Mouse (Mus musculus): Measurements from ENCODE around the gene Scn3b. TPM values are rescaled to one million over a fixed set of nuclear protein-coding genes. Genes with fewer than 3 reads are reported as not detected.
A peak's percentile ranks its signal among the peaks of the same experiment; 100 is the strongest.

Gene Scn3b
- polyA plus RNA-seq, 1 experiment from 2014 or later = 7.5 TPM

DNA sequence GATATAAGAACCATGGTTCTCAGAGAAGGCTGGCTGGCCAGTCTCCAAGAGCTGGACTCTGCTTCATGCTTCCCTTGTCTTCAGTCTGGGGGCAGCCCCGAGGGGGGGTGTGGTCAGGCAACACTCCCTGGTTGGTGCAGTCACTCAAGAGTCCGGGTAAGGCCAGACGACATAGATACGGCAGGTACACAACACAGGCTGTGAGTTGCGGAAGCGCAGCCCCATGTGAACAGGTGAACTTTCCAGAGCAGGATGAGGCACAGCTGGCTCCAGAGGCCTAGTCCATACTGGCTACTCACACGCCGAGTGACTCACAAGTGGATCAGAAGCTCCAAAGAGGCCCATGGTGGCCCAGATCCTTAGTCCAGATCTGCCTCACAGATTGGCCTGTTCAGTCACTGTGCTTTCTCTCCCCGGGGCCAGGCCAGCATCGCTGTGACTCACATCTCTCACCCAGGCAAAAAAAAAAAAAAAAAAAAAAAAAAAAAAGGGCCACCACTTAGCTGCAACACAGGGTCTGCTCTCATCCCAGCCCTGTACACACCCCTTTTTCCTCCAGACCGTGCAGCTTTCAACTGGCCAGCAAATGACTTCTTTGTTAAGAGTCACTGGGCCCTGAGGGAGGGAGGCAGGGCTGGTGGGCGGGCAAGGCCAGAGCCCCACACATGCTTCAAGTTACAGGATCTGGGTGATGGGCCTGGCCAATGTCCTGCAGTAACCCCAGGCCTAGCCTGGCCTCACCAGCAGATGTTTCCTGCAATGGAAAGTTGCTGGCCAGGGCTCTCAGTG lies 52.1 kb downstream of the Scn3b start:
- no peaks in the 10 kb centered on the region for H3K36me3 ChIP-seq
- H3K27me3 ChIP-seq = no peaks in the 10 kb centered on the region
- H3K9ac ChIP-seq = no peak overlapping the region
- no peaks in the 10 kb centered on the region for H3K9me3 ChIP-seq
- H3K27ac ChIP-seq = peak overlapping the region; percentile 81
- H3K4me2 ChIP-seq = peak overlapping the region; percentile 33
- H3K4me3 ChIP-seq = no peak overlapping the region
- WGBS = 46% methylated on average over 12 of the region's 12 CpGs
- H3K4me1 ChIP-seq = peaks cover 35% of the 10 kb centered on the region
- ATAC-seq (ENCODE audit: borderline replicate concordance, extremely low read depth, low FRiP score, low TSS enrichment) = peak; percentile 90

DNA sequence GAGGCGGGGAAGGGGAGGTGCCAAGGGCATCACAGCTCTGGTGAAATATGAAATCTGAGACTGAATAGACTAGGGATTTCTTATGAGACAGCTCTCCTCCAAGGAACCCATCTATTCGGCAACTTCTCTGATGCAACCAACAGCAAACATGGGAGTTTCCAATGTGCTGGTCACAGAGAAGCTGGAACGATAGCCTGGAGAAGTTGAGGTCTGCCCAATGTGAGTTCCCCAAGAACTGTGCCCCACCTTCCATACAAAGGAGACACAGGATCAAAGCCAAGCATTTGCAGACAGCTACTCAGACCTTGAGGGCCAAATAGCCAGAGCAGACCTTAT lies 52.6 kb downstream of the Scn3b start:
- Histone ChIP-seq H3K4me1 (peaks cover 35% of the 10 kb centered on the region), H3K27ac (peak overlapping the region; percentile 81)
- 38% methylated on average over 3 of the region's 3 CpGs for WGBS

DNA sequence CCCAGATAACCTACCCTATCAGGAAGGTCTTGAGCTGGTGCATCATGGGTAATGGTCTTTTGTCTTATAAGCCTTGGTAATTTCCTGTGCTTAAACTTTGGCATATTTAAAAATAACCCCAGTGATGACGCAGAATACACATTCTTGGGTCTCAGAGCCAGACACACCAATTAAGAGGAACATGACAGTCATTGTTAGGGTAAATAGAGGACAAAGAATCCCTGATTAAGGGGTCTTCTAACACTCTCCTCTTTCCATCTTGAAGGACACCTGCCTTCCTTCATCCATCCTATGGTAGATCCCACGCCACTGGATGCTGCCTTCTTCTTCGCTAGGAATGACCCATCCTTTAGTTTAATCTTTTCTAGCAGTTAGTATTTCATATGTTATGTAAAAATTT lies 53.4 kb downstream of the Scn3b start:
- Histone ChIP-seq H3K4me3 (no peak overlapping the region), H3K9me3 (no peaks in the 10 kb centered on the region), H3K36me3 (no peaks in the 10 kb centered on the region), H3K27ac (no peak overlapping the region), H3K4me2 (no peak overlapping the region), H3K9ac (no peak overlapping the region), H3K27me3 (no peaks in the 10 kb centered on the region), H3K4me1 (peaks cover 35% of the 10 kb centered on the region)
- no peak for ATAC-seq (ENCODE audit: borderline replicate concordance, extremely low read depth, low FRiP score, low TSS enrichment)
- 88% methylated on average over 3 of the region's 3 CpGs for WGBS

More for the DNA sequence above, 52.6 kb downstream of the Scn3b start:
- Histone ChIP-seq H3K27me3 (no peaks in the 10 kb centered on the region), H3K4me2 (peak overlapping the region; percentile 33; the same call in 1 of the 2 replicates), H3K4me3 (no peak overlapping the region), H3K36me3 (no peaks in the 10 kb centered on the region), H3K9me3 (no peaks in the 10 kb centered on the region), H3K9ac (no peak overlapping the region)
- ATAC-seq (ENCODE audit: borderline replicate concordance, extremely low read depth, low FRiP score, low TSS enrichment) = no peak

DNA sequence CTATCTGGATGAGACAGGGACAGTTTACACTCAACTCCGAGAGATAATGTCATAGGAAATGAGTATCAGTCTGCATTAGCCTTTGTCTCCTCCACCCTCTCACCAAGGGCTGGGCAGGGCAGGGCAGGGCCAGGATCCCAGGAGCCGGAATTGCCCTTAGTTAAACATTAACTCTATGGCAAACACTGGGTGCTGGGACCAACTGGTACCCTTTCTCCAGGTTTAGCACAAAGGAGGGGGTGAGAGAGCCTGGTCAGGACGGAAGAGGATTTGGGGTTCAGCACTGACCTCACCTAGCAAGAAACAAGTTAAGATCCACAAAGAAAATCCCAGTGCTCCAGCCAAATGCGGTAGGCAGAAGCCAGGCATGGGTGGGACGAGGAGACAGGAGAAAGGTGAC lies 54.2 kb downstream of the Scn3b start:
- Histone ChIP-seq H3K4me3 (no peak overlapping the region), H3K9ac (no peak overlapping the region), H3K27ac (no peak overlapping the region), H3K27me3 (no peaks in the 10 kb centered on the region), H3K9me3 (no peaks in the 10 kb centered on the region), H3K36me3 (no peaks in the 10 kb centered on the region), H3K4me2 (peak overlapping the region; percentile 25), H3K4me1 (peaks cover 35% of the 10 kb centered on the region)
- 57% methylated on average over 5 of the region's 5 CpGs for WGBS
- peak; percentile 12; the same call in 1 of the 2 replicates for ATAC-seq (ENCODE audit: borderline replicate concordance, extremely low read depth, low FRiP score, low TSS enrichment)

DNA sequence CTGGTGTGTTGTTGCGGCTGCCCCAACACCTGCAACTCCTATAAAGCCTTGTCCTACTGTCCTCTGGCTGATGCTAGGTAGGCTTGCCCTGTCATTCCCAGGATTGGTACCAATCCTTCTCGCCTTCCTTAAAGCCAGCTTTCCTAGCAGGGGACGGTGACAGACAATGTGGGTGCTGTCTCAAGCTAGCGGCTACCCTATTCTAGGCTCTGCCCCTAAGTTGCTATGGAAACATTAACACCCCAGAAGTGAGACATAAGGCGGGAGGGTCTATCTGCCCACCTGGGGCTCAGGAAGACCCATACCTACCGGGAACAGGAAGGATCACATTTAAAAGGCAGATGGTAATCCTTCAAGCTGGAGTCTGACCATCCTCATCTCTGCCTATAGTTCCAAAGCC lies 54.8 kb downstream of the Scn3b start:
- H3K9ac ChIP-seq = no peak overlapping the region
- H3K27me3 ChIP-seq = no peaks in the 10 kb centered on the region
- H3K9me3 ChIP-seq = no peaks in the 10 kb centered on the region
- no peaks in the 10 kb centered on the region for H3K36me3 ChIP-seq
- peaks cover 35% of the 10 kb centered on the region for H3K4me1 ChIP-seq
- peak overlapping the region; percentile 25 for H3K4me2 ChIP-seq
- H3K4me3 ChIP-seq = no peak overlapping the region
- WGBS = 65% methylated on average over 6 of the region's 6 CpGs
- ATAC-seq (ENCODE audit: borderline replicate concordance, extremely low read depth, low FRiP score, low TSS enrichment) = no peak
- H3K27ac ChIP-seq = no peak overlapping the region

DNA sequence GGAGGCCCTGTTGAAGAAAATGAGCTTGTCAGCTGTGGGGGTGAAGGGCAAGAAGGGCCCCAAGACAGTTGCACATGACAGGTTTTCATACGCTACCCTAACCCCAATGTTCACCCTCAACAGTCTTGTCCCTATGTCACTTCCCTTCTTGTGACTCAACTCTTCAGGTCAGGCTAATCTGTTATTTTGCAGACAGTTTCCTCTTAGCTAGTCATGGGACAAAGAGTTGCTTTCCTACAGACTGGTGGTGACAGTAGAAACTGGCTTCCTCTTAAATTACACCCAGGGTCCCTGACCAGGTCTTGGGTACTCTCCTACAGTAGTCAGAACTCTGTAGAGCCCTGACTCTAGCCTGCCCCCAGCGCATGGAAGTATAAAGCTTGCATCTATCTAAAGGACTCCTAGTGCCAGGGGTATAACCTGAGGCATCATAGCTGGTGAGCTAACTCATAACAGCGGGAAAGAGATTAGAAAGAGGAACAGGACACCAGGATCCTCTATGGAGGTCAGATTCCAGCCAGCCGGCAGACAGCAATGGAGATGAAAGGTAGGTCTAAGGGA lies 55.3 kb downstream of the Scn3b start:
- Histone ChIP-seq H3K27me3 (no peaks in the 10 kb centered on the region), H3K36me3 (no peaks in the 10 kb centered on the region), H3K4me2 (no peak overlapping the region), H3K9me3 (no peaks in the 10 kb centered on the region), H3K4me1 (peaks cover 35% of the 10 kb centered on the region), H3K9ac (no peak overlapping the region), H3K27ac (no peak overlapping the region), H3K4me3 (no peak overlapping the region)
- 81% methylated on average over 4 of the region's 4 CpGs for WGBS
- no peak for ATAC-seq (ENCODE audit: borderline replicate concordance, extremely low read depth, low FRiP score, low TSS enrichment)

DNA sequence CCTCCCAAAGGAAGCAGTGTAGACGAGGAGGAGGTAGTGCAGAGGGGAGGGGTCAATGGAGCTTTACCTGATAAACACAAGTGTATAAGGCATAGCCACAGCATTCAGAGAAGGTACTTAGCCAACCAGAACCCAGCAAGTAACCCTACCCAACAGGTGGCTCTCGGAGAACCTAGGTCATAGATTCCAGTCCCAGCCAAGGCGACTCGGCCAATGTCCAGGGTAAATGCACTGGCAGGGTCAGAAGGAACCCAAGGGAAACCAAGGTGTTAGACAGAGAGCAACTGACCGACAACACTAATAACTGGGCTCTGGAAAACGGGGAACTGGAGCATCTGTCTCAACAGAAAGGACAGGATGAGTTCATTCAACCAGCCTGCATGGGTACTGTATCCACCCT lies 55.8 kb downstream of the Scn3b start:
- Histone ChIP-seq H3K27me3 (no peaks in the 10 kb centered on the region), H3K36me3 (no peaks in the 10 kb centered on the region), H3K9ac (no peak overlapping the region), H3K4me3 (no peak overlapping the region), H3K27ac (no peak overlapping the region), H3K9me3 (no peaks in the 10 kb centered on the region), H3K4me1 (peaks cover 35% of the 10 kb centered on the region), H3K4me2 (no peak overlapping the region)
- WGBS = 82% methylated on average over 6 of the region's 6 CpGs
- ATAC-seq (ENCODE audit: borderline replicate concordance, extremely low read depth, low FRiP score, low TSS enrichment) = no peak

DNA sequence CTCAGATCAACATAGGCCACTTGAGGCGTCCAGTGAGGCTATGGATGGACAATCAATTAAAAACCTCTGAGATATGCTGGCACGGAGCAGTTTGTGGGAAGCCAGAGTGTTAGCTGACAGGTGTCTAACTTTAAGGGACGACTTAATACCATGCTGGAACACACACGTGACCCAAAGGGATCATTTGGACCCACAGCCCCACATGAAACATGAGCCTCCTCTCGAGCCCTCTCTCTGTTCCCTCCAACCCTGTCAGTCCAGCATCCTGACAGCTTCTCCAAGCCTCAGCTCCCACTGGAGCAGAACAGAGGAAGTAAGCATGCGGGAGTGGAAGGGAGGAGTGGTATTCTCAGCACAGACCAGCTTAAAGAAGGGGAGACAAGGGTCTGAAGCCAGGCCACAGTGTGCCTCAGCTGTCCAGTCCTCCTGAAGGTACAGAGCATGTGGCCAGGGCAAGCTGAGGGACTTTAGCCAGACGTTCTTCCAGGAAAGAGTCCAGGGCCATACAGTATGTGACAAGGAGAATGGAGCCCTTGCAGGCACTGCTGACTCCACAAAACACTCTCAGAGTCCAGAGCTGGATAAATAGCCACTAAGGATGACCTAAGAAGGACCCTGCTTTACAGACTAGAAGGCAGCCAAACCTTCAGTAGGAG lies 57.4 kb downstream of the Scn3b start:
- H3K4me1 ChIP-seq = peaks cover 22% of the 10 kb centered on the region
- no peak overlapping the region for H3K4me3 ChIP-seq
- no peak for ATAC-seq (ENCODE audit: borderline replicate concordance, extremely low read depth, low FRiP score, low TSS enrichment)
- H3K36me3 ChIP-seq = no peaks in the 10 kb centered on the region
- no peak overlapping the region for H3K4me2 ChIP-seq
- H3K27me3 ChIP-seq = no peaks in the 10 kb centered on the region
- 32% methylated on average over 7 of the region's 7 CpGs for WGBS
- H3K27ac ChIP-seq = no peak overlapping the region
- H3K9ac ChIP-seq = no peak overlapping the region
- no peaks in the 10 kb centered on the region for H3K9me3 ChIP-seq

DNA sequence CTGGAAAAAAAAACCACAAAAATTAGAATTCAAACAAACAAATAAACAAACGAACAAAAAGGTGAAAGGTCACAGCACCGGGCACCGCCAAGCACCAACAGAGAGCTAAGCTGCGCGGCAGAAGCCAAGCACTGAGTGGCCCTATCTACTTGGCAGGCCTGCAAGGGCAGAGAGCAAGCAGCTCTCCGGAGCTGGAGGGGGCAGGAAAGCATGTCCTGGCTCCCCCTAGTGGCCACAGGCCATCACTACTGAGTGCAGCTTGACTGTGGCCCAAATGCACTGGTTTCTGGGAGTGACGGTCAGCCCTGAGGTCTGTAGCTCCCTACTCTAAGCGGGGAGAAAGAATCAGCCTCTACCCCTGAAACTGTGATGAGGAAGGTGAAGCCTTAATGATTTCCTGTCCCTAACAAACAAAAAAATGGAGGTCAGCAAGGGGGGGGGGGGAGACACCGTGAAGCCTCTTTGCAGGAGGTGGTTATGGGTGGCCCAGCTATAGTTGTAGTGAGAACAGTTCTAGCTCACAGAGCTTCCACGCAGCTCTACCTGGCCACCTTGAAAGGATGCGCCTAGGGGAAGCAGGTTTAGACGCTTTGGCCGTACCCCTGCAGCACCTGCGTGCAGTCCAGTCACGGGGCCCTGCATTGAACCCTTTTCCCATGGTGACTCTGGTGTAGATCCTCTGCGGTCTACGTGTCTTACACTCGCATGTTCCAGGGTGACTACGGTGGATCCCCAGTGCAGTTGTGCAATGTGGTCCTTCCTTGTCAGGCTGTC lies 61.8 kb downstream of the Scn3b start:
- Histone ChIP-seq H3K4me2 (no peak overlapping the region), H3K27me3 (no peaks in the 10 kb centered on the region), H3K9ac (no peak overlapping the region), H3K27ac (no peak overlapping the region), H3K36me3 (no peaks in the 10 kb centered on the region), H3K4me1 (no peaks in the 10 kb centered on the region), H3K9me3 (no peaks in the 10 kb centered on the region), H3K4me3 (no peak overlapping the region)
- WGBS = 54% methylated on average over 19 of the region's 19 CpGs
- ATAC-seq (ENCODE audit: borderline replicate concordance, extremely low read depth, low FRiP score, low TSS enrichment) = peak; percentile 90

DNA sequence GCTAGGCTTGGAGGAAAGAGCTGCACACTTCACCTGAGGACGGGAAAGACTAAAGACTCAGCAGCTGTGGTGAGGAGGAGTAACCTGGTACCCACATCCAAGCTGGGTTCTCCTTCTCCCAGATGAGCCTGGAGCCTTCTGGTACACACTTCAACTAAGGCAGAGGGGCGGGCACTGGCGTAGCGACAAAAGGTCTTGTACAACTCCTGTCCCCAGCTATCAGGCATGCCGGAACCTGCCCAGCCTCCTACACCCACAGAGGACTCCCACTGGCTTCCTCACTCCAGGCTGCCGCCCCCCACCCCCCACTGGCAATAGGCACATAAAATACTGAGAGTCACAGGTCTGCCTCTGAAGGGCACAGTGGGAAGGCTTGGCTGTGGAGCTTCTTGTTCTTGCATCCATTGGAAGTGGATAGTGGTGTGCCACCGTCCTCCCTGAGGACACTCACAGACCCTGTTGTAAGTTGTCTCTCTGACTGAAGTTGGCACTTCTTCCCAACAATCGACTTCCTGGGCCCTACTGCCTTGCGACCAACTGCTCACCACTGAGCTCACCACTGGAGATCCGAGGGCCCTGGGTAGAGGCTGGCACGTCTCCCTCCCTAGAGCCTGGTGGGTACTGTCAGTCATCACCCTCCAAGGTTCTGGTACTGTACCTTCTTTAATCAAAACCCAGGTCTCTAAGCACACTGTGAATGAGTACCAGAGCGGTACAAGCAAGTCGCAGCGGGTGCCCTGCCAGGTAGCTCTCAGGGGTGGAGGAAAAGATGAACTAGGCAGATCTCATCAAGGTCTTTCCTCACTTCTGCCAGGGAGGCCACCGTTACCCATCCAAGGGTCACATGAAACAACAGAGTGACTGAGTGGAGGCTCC lies 62.6 kb downstream of the Scn3b start:
- ATAC-seq (ENCODE audit: borderline replicate concordance, extremely low read depth, low FRiP score, low TSS enrichment) = no peak
- H3K4me1 ChIP-seq = no peaks in the 10 kb centered on the region
- H3K27ac ChIP-seq = no peak overlapping the region
- no peak overlapping the region for H3K4me2 ChIP-seq
- H3K9me3 ChIP-seq = no peaks in the 10 kb centered on the region
- H3K36me3 ChIP-seq = no peaks in the 10 kb centered on the region
- no peaks in the 10 kb centered on the region for H3K27me3 ChIP-seq
- WGBS = 78% methylated on average over 15 of the region's 15 CpGs
- H3K9ac ChIP-seq = no peak overlapping the region
- no peak overlapping the region for H3K4me3 ChIP-seq

DNA sequence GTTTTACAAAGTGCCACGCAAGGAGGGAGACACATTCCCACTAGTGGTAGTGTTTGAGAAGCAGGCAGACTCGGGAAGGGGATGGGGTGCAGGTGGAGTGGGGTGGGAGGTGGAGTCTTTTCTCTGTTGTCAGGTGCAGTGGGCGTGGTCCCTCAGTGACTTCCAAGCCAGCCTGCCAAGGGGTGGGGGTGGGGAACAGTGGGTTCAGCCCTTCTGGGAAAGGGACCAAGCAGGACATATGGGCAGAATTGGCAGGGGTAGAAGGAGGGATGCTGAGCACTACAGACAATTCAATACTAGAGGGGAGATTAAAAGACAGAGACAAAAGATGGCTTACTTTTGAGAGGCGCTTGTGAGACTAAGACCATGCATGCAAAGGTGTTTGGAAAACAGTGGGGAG lies 63.3 kb downstream of the Scn3b start:
- H3K4me2 ChIP-seq = no peak overlapping the region
- H3K27me3 ChIP-seq = no peaks in the 10 kb centered on the region
- WGBS = 77% methylated on average over 4 of the region's 4 CpGs
- no peak overlapping the region for H3K4me3 ChIP-seq
- H3K9me3 ChIP-seq = no peaks in the 10 kb centered on the region
- H3K4me1 ChIP-seq = no peaks in the 10 kb centered on the region
- no peaks in the 10 kb centered on the region for H3K36me3 ChIP-seq
- H3K9ac ChIP-seq = no peak overlapping the region
- no peak for ATAC-seq (ENCODE audit: borderline replicate concordance, extremely low read depth, low FRiP score, low TSS enrichment)
- H3K27ac ChIP-seq = no peak overlapping the region

Data from lung, embryonic 15.5 days (tissue).